Mouse (Mus musculus) forebrain, embryonic 10.5 days (tissue): Measurements from ENCODE around the gene Espnl. TPM values are rescaled to one million over a fixed set of nuclear protein-coding genes. Genes with fewer than 3 reads are reported as not detected.

Experiments
- DNase-seq: peaks from one replicate; pipeline ENCODE4 v3.0.0-alpha.2; 2017; ENCODE audit warnings: low spot score; ENCODE audit errors: extremely low spot score
- H3K27ac ChIP-seq: fragments of 300-500 bp; sonication (generic); 2 replicates; pipeline ENCODE4 v1.5.1; 2016; ENCODE audit warnings: mild to moderate bottlenecking
- H3K27me3 ChIP-seq: fragments of 300-500 bp; sonication (generic); 2 replicates; pipeline ENCODE4 v1.6.1; 2016; ENCODE audit warnings: mild to moderate bottlenecking; ENCODE audit not compliant: poor library complexity, severe bottlenecking
- H3K36me3 ChIP-seq: fragments of 300-500 bp; sonication (generic); replicated peaks from 2 replicates; pipeline ENCODE4 v1.6.1; 2016; ENCODE audit warnings: mild to moderate bottlenecking, moderate library complexity
- H3K4me1 ChIP-seq: fragments of 300-500 bp; sonication (generic); 2 replicates; pipeline ENCODE4 v1.6.1; 2016
- H3K4me3 ChIP-seq: fragments of 300-500 bp; sonication (generic); 2 replicates; pipeline ENCODE4 v1.5.1; 2016; ENCODE audit warnings: mild to moderate bottlenecking, moderate library complexity
- H3K9me3 ChIP-seq: fragments of 300-500 bp; sonication (generic); 2 replicates; pipeline ENCODE4 v1.6.1; 2016; ENCODE audit warnings: mild to moderate bottlenecking, moderate library complexity
- WGBS: fragments of 180-500 bp; shearing (Covaris S2); methylation state at CpG from one replicate; pipeline ENCODE4 v1.1.7; 2016; 5-methylcytosine and 5-hydroxymethylcytosine counted together
- polyA plus RNA-seq: library from polyadenylated mRNA; unstranded; fragments of >200 nt; fragmentation: Nextera tagmentation; extraction: Ambion mirVana; gene quantifications from 2 replicates; pipeline ENCODE4 v1.2.1, GENCODE M21; 2016

Gene Espnl
- 0.04 TPM in 1 of 2 replicates, not detected in the other for polyA plus RNA-seq

- H3K36me3 ChIP-seq: no peaks in the 10 kb centered on the region
- H3K27me3 ChIP-seq: no peaks in the 10 kb centered on the region
- H3K4me3 ChIP-seq: no peak within 1 kb of the TSS
- peaks cover 11% of the 10 kb centered on the region; the same call in 1 of the 2 replicates for H3K4me1 ChIP-seq
- H3K9me3 ChIP-seq: no peaks in the 10 kb centered on the region
- no peak within 1 kb of the TSS for H3K27ac ChIP-seq
- 80% methylated on average over 19 of the region's 19 CpGs for WGBS
- no peak for DNase-seq
These were observed at the start of gene Espnl for GRCm38 (mm10) chr1:91321760-91322438. Gene Espnl, plus strand, starts transcription at chr1:91322075.

GRCm38 (mm10) chr1:91272260-91272659 lies 49.6 kb upstream of the Espnl start:
- H3K4me3 ChIP-seq: no peak overlapping the region
- no peaks in the 10 kb centered on the region for H3K4me1 ChIP-seq
- WGBS: 90% methylated on average over 2 of the region's 2 CpGs
- H3K36me3 ChIP-seq: peaks cover 36% of the 10 kb centered on the region
- no peaks in the 10 kb centered on the region for H3K27me3 ChIP-seq
- no peaks in the 10 kb centered on the region for H3K9me3 ChIP-seq
- no peak for DNase-seq
- H3K27ac ChIP-seq: no peak overlapping the region

- no peaks in the 10 kb centered on the region for H3K9me3 ChIP-seq
These were observed 45.3 kb upstream of the Espnl start for GRCm38 (mm10) chr1:91276581-91276980.

GRCm38 (mm10) chr1:91277480-91277879 lies 44.4 kb upstream of the Espnl start:
- 91% methylated on average over 2 of the region's 2 CpGs for WGBS
- Histone ChIP-seq H3K4me3 (no peak overlapping the region), H3K36me3 (peaks cover 81% of the 10 kb centered on the region), H3K27ac (no peak overlapping the region), H3K27me3 (no peaks in the 10 kb centered on the region), H3K9me3 (no peaks in the 10 kb centered on the region), H3K4me1 (no peaks in the 10 kb centered on the region)
- no peak for DNase-seq

More at GRCm38 (mm10) chr1:91276581-91276980, 45.3 kb upstream of the Espnl start:
- no peaks in the 10 kb centered on the region for H3K4me1 ChIP-seq
- no peak for DNase-seq
- WGBS: 93% methylated on average over 4 of the region's 4 CpGs
- H3K4me3 ChIP-seq: no peak overlapping the region
- H3K27me3 ChIP-seq: no peaks in the 10 kb centered on the region
- peaks cover 76% of the 10 kb centered on the region for H3K36me3 ChIP-seq
- no peak overlapping the region for H3K27ac ChIP-seq

- H3K27me3 ChIP-seq: no peaks in the 10 kb centered on the region
- no peak overlapping the region for H3K4me3 ChIP-seq
- H3K9me3 ChIP-seq: no peaks in the 10 kb centered on the region
- no peaks in the 10 kb centered on the region for H3K4me1 ChIP-seq
- WGBS: 95% methylated on average over 3 of the region's 3 CpGs
- no peak for DNase-seq
- H3K36me3 ChIP-seq: peaks cover 83% of the 10 kb centered on the region
- no peak overlapping the region for H3K27ac ChIP-seq
These were observed 43.3 kb upstream of the Espnl start for GRCm38 (mm10) chr1:91278410-91279119.

- no peaks in the 10 kb centered on the region for H3K9me3 ChIP-seq
- no peak overlapping the region for H3K27ac ChIP-seq
- WGBS: 93% methylated on average over 1 of the region's 1 CpGs
- H3K27me3 ChIP-seq: no peaks in the 10 kb centered on the region
- peaks cover 87% of the 10 kb centered on the region for H3K36me3 ChIP-seq
- no peak overlapping the region for H3K4me3 ChIP-seq
- no peaks in the 10 kb centered on the region for H3K4me1 ChIP-seq
- DNase-seq: no peak
These were observed 42.7 kb upstream of the Espnl start for GRCm38 (mm10) chr1:91279126-91279525.

- H3K36me3 ChIP-seq: peaks cover 90% of the 10 kb centered on the region
- H3K4me1 ChIP-seq: no peaks in the 10 kb centered on the region
- DNase-seq: no peak
- no peaks in the 10 kb centered on the region for H3K9me3 ChIP-seq
- H3K4me3 ChIP-seq: no peak overlapping the region
- no peak overlapping the region for H3K27ac ChIP-seq
- no peaks in the 10 kb centered on the region for H3K27me3 ChIP-seq
- WGBS: 94% methylated on average over 1 of the region's 1 CpGs
These were observed 39.3 kb upstream of the Espnl start for GRCm38 (mm10) chr1:91282582-91282981.

- Histone ChIP-seq H3K36me3 (peaks cover 62% of the 10 kb centered on the region), H3K4me3 (no peak overlapping the region), H3K27ac (no peak overlapping the region), H3K9me3 (no peaks in the 10 kb centered on the region), H3K27me3 (no peaks in the 10 kb centered on the region), H3K4me1 (no peaks in the 10 kb centered on the region)
- WGBS: 90% methylated on average over 1 of the region's 1 CpGs
- no peak for DNase-seq
These were observed 32.5 kb upstream of the Espnl start for GRCm38 (mm10) chr1:91289375-91289774.

GRCm38 (mm10) chr1:91292101-91292825 lies 29.6 kb upstream of the Espnl start:
- H3K9me3 ChIP-seq: no peaks in the 10 kb centered on the region

GRCm38 (mm10) chr1:91295544-91295943 lies 26.3 kb upstream of the Espnl start:
- WGBS: 92% methylated on average over 6 of the region's 6 CpGs
- Histone ChIP-seq H3K36me3 (peaks cover 23% of the 10 kb centered on the region), H3K4me3 (no peak overlapping the region), H3K27ac (no peak overlapping the region), H3K9me3 (no peaks in the 10 kb centered on the region), H3K4me1 (peaks cover 19% of the 10 kb centered on the region), H3K27me3 (no peaks in the 10 kb centered on the region)
- DNase-seq: no peak

More at GRCm38 (mm10) chr1:91292101-91292825, 29.6 kb upstream of the Espnl start:
- peaks cover 45% of the 10 kb centered on the region for H3K36me3 ChIP-seq
- WGBS: 93% methylated on average over 11 of the region's 11 CpGs
- no peaks in the 10 kb centered on the region for H3K27me3 ChIP-seq
- no peak overlapping the region for H3K27ac ChIP-seq
- H3K4me3 ChIP-seq: no peak overlapping the region
- no peaks in the 10 kb centered on the region for H3K4me1 ChIP-seq
- DNase-seq: no peak

GRCm38 (mm10) chr1:91297799-91298744 lies 23.8 kb upstream of the Espnl start, which contains the start of gene Scly:
Gene Scly, plus strand, starts transcription at chr1:91298338.
- Histone ChIP-seq H3K9me3 (no peaks in the 10 kb centered on the region), H3K27me3 (no peaks in the 10 kb centered on the region), H3K27ac (peak within 1 kb of the TSS; percentile 87), H3K4me3 (peak within 1 kb of the TSS; percentile 90), H3K36me3 (peaks cover 23% of the 10 kb centered on the region), H3K4me1 (peaks cover 19% of the 10 kb centered on the region)
- under 1% methylated on average over 62 of the region's 65 CpGs for whole genome bisulfite sequencing
- peak; percentile 92 for DNase-seq
